Mouse (Mus musculus) kidney, postnatal 14 days (tissue): Measurements from ENCODE around the gene Fzd10.

Experiments
- DNase-seq: peaks from one replicate; pipeline ENCODE4 v3.0.0; 2022; ENCODE audit warnings: mixed read lengths

Gene Fzd10

DNA sequence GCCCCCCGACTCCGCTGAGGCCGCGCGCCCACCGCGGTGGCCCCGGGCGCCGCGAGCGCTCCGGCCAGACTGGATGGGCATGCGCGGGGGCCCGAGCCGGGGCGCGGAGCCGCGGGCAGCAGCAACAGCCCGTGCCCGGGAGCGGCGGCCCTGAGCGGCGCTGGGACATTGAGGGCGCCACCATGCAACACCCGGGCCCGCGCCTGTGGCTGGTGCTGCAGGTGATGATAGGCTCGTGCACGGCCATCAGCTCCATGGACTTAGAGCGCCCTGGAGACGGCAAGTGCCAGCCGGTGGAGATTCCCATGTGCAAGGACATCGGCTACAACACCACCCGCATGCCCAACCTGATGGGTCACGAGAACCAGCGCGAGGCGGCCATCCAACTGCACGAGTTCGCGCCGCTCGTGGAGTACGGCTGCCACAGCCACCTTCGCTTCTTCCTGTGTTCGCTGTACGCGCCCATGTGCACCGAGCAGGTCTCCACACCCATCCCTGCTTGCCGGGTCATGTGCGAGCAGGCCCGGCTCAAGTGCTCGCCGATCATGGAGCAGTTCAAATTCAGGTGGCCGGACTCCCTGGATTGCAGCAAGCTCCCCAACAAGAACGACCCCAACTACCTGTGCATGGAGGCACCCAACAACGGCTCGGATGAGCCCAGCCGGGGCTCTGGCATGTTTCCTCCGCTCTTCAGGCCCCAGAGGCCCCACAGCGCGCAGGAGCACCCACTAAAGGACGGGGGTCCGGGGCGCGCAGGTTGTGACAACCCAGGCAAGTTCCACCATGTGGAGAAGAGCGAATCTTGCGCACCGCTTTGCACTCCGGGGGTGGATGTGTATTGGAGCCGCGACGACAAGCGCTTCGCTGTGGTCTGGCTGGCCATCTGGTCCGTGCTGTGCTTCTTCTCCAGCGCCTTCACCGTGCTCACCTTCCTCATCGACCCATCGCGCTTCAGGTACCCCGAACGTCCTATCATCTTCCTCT, 684 bp downstream of the Fzd10 start:
- DNase-seq, result peak; percentile 10

DNA sequence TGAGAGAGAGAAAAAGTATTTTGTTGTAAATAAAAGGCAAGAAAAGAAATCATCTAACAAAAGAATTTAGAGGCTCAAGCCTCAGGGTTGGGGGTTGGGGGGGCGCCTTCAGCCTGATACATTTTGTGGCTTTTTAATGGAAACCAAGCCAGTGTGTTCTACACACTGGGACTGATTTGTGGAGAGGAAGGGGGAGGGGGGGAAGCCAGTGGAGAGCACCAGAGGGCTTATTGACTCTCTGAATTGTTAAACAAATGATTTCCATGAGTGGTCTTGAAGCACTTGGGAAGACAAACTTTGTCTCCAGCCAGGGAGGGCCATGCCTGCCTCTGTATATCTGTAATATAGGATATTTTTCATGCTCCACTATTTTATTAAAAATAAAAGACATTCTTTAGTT, 3.0 kb downstream of the Fzd10 start:
- no peak for DNase-seq

DNA sequence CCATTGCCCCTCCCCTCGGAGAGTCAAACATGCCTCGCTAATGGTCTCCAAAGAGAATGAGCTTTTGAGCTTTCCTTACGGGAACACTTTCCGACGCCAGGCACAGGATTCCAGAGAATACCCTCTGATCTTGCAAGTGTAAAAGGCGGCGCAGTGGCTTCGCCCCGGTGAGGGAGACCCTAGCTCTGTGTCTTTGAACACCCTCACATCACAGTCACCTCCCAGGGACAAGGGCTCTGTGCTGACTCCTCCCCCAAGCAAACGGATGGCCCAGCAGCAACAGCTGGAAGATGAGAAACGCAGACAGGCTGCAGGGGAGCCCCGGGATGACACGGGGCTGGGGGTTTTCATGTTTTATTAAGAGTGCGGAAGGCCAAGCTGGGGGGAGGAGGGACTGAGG, 6.0 kb downstream of the Fzd10 start:
- no peak for DNase-seq

DNA sequence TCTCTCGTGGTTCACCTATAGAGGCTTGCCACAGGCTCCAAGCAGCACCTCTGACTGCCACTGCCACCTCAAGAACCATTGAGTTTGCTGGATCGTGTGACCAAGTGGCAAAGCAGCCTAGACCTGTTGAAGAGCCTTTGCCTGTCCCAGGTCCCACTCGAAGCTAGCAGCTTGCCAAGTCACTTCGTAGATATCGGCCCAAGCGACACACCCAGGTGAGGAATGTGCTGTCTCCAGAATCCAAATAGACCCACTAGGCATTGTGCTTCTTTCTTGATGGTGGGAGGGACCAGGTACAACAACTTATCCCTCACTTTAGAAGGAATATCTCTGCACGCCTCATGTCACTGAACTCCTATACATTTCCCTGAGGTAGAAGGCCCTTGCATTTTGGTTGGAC, 8.4 kb downstream of the Fzd10 start:
- no peak for DNase-seq

DNA sequence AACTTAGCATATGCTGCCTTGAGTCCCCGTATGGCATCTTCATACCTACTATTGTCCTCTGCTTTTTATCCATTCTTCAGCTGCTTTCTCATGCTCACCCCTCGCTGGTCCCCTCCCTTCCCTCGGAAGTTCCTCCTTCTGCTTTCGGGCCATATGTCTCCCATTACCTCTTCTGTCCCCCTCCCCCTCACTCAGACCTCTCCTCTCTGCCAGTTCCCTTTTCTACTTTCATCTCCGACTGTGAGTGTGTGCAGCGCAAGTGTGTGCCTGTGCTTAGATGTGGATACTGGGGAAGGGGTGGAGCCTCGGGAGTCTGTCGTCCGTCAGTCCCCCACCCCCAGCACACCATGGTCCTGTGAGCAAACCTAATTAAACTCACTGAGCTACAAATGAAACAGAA, 17.0 kb downstream of the Fzd10 start:
- DNase-seq, result no peak

DNA sequence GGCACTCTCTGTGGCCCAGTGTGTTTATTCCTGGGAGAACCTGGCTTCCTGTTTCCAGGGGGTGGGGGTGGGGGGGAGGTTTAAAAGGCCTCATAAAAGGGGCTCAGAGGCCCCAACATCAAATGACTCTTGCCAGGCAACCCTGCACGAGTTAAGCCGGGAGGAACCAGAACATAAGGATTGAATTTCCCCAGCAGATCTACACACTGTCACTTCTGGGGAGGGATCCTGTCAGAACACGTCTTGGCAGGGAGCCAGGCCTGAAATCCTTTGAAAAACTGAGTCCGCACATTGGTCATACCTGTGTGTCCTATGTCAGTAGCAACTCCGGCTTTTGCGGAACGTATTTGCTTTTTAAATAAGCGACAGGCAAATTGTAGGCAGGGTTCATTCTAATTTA, 19.3 kb downstream of the Fzd10 start:
- DNase-seq, result no peak

DNA sequence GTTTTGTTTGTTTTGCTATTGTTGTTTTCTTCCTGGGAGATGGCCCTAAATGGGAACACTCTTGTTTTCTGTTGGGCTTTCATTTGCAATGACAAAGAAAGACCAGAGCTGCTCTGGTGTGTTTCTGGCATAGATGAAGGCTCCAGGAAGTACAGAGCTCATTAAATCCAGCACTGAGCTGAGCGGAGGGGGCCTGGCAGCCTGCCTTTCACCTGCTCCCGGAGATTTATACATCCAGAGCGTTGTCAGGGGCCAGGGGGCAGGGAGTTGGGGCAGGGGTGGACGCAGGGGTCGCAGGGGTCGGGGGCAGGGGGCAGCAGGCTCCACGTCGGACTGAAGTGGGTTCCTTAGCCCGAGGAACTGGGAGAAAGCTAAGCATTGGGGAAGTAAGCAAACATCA, 19.8 kb downstream of the Fzd10 start:
- DNase-seq, result no peak

DNA sequence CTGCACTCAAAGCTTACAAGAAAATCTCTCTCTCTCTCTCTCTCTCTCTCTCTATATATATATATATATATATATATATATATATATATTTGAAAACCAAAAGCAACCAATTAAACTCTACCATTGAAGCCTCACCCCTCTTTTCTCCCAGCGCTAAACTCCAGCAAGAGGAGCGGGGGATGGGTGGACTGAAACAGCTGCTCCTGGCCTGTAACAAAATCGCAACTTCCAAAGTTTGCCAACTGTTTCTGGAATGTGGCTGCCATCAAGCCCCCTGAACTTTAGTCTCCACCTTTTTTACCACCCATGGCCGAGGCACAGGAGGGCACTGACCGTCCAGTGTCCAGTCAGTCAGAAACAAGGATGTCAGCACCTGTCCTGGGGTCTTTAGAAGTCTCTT, 27.1 kb downstream of the Fzd10 start:
- no peak for DNase-seq

DNA sequence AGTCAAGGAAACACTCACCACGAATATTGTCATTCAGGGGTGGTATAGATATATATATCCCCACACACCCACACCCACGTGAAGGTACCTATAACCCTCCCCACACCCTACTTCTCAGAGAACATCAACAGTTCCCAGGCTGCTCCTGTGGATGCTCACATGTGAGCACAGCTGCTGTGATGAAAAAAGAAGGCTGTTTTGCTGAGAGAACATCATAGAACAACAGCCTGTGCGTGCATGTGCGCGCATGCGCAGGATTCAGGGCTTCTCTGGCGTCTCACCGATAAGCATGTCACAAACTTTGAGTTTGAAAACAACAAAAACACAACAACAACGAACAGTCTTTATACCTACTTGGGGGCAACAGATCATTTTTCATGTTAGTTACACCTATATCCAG, 36.0 kb downstream of the Fzd10 start:
- no peak for DNase-seq

DNA sequence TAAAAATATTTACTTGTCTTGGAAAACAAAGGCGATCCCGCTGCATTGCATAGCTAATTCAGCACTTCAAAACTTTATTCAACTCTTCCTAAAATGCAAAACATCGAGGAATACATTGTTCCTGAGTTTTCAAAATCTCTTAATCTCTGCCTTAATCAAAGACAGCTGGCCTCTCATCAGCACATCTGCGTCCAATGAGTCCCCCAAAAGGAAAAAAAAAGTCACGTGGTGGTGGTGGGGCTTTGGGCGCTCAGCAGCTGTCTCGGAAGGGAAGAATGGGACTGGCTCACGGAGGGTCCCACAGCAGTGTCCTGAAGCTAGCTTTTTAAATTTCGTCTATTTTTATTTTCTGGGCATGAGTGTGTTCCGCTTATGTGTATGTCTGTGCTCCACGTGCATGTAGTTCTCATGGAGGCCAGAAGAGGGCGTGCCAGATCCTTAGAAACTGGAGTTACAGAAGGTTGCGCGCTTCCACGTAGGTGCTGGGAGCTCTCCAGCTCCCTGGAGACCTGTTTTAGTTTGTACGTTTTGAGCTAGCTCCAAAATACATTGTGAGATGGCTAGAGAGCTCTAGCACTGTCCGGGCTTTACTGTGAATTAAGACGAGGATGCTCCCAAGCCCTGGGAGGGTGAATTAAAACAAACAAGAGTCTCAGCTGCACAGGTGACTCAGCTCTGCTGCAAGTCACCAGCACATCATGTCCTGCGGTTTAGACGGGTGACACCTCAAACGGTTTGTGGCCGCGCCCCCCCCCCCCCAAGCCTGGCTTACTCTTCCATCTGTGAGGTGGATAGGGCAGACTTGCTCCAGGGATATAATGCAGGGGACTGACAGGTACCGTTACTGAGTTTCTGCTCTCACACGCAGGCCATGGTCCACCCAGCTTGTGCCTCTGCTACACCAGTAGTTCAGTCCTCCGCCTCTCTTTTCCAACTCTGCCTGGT, 36.7 kb downstream of the Fzd10 start:
- DNase-seq, result no peak

DNA sequence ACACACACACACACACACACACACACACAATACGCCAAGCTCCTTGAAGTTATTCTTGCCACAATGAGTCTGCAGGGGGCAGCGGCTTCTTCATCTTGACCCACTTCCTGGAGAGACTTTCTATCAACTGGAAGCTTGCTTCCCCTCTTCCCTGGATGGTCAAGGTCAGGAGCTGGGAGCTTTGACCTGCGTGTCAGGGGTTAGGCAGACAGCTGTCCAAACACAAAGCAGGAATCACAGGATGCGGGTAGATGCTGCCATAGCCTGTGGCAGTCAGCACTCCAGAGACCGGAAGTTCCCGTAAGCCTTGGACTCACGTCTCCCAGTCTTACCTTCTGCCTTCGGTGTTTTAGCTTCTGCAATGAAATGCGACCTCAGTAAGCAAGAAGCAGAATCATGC, 38.1 kb downstream of the Fzd10 start:
- no peak for DNase-seq

DNA sequence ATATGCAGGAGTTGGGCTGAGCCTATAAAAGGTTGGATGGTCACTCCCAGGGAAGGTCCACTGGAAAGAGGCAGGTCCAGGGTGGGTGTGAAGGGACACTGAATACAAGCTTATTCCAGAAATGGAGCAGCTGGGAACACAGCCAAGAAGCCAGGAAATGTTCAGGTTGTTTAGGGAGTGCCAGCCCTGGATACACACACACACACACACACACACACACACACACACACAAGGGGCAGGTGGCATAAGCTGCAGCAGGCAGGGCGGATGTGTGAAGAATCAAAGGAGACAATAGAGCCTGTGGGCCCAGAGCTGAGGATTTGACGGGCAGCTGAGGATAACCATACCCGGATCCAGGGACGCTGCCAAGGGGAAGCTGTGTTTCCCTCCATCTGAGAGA, 42.4 kb downstream of the Fzd10 start:
- no peak for DNase-seq

DNA sequence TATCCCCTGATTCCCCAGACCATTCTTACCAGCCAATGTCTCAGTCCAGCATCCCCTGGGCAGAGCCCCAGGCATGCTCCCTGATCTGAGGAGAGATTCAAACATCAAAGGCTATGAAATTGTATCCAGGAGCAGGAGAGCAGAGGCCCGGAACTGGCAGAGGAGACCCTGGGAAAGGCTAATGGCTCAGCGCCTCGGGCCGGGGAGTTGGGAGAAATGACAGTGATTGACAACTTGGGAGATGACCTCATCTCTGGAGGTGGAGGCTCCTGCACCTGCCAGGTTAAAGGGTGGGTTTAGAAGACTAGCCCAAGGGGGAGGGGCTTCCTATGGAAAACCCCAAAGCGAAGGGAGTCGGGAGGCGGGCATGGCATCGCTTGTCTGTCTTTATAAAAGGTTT, 45.1 kb downstream of the Fzd10 start:
- DNase-seq, result no peak

DNA sequence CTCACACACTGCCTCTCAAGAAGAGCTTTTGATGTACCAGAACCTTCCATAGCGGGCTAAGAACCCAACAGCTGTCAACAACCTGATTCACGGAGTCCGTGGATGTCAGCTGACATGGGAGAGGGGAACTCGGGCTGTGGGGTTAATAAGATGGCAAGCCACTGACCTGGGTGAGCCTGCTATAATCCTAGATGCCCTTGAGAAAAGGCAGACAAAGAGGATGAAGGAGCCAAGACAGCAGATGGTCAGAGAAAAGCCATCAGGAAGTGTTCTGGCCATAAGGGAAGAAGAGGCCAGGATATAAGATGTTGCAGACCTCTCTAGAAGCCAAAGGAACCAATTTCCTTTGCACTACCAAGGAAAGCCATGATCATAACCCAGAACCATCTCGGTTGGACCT, 45.6 kb downstream of the Fzd10 start:
- no peak for DNase-seq

DNA sequence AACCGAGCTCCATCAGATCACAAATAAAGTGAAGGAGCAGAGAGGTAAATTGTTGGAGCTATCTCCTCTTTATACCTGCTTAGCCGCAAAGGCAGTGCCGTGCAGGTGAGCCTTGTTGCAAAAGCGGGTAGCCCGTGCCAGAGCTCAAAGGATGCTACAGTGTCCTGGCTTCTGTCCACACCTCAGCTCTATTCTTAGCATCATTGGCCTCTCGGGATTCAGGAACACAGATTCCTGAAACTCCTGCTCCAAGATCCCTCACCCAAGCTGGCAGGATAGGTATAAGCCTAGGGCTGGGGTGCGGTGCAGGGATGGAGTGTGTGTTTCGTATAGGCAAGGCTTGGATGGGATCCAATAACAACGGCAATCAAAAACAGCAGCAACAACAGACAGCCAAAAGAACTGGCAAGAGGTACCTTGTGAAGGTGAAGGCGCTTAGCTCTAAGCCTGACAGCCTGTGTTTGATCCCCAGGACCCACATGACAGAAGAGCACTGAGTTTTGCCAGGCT, 46.6 kb downstream of the Fzd10 start:
- DNase-seq, result no peak

DNA sequence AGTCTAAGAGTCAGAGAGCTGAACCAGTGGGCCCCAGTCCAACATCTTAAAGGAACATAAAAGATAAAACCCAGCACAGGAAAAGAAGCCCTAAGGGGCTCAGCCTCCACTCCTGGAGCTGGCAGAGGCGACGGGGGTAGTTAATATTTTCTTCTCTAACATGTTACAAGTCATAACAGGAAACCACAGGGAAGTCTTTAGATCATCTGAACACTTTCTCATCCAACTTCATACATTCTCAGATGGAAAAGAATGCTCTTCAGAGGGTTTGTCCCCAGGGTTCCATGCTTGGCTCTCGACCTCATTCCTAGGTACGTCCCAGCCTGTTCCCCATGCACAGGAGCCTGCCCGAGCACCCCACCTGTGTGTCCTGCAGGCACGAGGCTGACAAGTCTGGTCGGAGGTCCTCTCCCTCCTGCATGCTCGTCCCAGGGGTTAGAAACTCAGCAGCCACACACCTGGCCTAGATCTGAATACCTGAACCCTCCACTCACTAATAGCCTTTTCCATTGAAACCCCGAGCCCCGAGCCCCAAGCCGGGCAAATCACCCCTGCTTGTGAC, 48.8 kb downstream of the Fzd10 start:
- no peak for DNase-seq
